Mouse (Mus musculus) right cerebral cortex, postnatal 10 days (tissue): Measurements from ENCODE around the gene Efnb2.

Experiments used
- DNase-seq, 2 experiments: peaks; one replicate each; pipeline ENCODE4 v3.0.0; 2021; ENCODE audit warnings: low spot score in 2 of 2

Gene Efnb2

DNA sequence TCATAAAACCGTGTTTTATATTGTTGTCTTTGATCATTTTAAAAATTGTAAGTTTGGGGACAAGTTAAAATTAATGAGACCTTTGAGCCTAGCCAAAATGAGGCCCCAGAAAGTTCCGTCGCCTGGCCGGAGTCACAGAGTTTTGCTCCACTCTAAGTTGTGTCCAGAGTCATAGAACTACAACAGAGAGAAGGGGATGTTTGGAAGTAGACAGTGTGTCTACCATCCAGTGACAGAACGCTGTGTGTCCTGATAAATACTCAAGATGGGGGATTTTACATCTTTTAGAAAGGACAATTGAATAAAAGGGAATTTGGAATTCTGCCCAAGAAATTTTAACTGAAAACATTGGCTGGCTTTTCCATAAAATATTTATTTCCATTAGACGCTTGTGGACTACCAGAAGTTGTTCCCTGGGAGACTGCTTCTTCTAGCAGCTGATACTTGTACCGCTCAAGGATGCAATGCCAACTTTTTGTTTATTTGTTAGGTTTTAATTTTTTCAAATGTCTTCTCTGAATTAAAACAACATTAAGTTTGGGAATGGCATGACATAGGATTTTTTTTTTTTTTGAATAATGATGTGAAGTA lies 89.3 kb downstream of the Efnb2 start:
- no peak for DNase-seq

DNA sequence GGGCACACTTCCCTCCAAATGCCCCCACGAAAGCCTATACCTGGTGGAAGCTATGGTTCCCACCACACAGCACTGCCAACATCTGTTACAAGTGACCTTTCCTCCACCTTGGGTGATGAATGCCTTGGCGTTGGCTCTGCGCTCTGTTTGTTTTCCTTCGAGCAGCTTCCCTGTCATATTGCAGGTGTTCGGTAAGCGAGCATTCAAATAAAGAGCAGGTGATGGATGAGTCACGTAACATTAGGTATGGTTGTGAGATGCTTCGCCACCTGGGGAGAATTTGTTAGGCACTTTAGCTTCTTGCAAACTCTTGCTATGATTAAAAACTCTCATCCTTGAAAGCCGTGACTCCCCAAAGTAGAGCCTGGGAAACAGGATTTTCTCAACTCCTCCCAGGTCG lies 91.8 kb downstream of the Efnb2 start:
- DNase-seq = no peak

DNA sequence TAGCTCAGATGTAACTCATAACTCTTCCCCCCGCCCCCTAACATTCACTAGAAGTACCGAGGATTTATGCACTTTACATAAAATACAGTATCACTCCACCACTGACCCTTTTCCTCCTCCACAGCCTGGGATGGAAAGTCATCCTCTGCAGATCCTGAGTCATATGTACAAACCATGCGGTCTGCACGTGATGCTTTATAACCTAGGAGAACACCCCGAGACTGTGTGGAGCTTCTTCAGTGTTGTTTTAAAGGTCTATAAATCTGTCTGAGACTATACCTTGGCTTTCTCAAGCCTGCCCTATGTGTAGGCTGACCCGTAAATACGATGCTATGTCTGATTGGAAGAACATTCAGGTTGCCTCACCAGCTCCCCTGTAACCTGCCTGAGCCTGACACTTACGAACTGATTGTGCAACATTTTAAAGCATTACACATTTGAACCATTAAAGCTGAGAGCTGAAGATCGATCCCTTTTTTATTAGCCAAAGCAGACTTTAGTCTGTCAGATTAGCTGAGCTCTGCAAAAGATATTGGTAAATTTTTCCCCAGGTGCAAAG lies 92.7 kb downstream of the Efnb2 start:
- DNase-seq = no peak
